Mouse (Mus musculus) stomach, adult 2 months (tissue): ENCODE measurements around the gene 4933414I15Rik. TPM values are rescaled to one million over a fixed set of nuclear protein-coding genes. Genes with fewer than 3 reads are reported as not detected.

Source experiments
- polyA plus RNA-seq: library from polyadenylated mRNA; depleted of rRNA; stranded (reverse); fragments of >200 nt; gene quantifications from 2 replicates; pipeline ENCODE4 v1.2.3, GENCODE M21; 2012; rRNA removed

Gene 4933414I15Rik
- not detected in 2 replicates for polyA plus RNA-seq

DNA sequence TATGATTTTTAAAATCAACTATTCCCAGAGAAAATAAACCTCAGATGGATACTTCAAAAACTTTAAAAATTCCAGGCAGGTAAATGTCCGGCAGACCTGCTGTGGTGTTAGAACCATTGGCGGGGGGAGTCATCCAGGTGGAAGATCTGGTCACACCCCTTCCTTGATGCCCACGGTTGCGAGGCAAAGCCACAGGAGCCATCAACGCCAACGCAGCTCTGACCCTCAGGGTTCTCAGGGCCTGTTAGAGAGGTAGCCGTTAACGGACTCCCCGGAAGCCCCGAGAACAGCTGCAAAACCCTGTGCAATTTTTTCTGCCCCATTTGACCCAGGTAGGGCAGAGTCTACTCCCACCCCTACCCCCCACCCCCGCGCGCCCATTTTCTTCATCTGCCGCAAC, at the start of gene 4933414I15Rik:
4933414I15Rik (minus strand) TSS at position 260 of the 400 bp plus-strand sequence.

DNA sequence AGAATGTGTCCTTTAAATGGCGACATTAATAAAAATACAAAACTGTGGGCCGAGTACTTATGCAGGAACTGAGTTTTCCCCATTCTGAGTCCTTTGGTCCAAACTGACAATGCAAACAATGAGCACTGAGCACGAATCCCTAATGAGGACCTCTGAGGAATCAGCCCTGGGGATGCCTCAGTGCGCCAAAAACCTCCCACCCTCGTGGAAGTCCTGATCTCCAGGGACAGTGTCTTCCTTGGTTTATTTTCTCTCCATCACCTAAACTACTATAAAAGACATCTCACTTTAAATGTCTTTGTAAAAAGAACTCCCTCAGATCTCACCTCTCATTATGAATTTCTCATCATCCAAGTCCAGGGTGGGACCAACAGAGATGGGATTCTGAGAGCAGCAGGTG, 38.1 kb upstream of the 4933414I15Rik start, which contains the start of gene Olfr1377:
Olfr1377 (plus strand) TSS at position 301 of the 400 bp plus-strand sequence.

DNA sequence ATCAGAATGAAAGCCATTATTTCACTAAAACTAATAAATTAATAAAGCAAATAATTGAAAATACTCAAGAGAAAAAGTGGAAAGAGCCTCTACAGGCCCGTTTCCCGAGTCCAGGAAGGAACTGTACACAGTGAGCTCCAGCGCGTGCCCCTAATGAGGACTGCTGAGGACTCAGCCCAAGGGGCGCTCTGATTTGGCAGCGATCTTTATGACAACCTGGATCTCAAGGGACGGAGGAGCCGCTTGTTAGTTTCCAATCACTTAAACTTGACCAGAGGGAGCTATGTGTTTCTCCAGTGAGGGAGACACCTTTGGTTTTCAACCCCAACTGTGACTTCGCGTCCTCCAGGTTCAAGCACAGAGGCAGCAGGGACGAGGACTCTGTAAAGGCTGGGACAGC, 22.7 kb upstream of the 4933414I15Rik start, which contains the start of gene Olfr1378:
Olfr1378 (plus strand) TSS at position 301 of the 400 bp plus-strand sequence.

DNA sequence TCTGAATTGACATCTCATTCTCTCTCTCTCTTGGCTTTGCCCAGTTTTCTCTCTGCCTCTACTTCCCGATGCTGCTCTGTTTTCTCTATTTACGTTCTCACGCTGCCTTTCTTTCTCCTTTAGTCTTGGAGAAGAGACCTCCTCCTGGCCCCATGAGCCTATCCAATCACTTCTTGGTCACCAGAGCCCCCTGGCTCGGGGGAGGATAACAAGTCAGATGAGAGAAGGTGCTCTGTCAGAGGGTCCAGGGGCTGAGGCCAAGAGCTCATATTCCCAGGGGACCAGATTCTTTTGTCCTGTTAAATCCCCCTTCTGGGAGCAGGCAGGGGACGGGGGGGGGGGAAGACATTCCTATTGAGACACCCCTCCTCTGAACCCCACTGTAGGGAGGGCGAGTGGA, 10.1 kb upstream of the 4933414I15Rik start, which contains the start of gene Prop1:
Prop1 (minus strand) TSS at position 101 of the 400 bp plus-strand sequence.

DNA sequence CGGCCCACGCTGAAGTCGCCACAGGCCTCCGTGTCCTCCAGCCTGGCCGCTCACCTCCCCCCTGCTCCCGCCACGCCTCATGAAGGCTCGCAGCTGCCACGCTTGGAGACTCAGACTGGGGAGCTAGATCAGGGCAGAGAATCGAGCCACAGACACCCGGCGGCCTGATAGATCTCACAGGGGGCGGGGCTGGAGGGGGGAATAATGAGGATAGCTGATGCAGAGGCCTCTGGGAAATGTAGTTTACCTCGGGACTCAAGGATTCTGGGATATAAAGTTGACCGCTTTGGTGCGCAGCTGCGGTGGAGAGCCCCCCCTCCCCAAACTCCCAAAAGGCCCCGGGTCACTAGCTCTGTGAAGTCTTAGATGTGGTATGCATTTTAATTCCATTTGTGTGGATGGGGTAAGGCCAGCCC, 12.1 kb downstream of the 4933414I15Rik start, which contains the start of gene Zfp354b:
Zfp354b (minus strand) TSS at position 183 of the 416 bp plus-strand sequence.

DNA sequence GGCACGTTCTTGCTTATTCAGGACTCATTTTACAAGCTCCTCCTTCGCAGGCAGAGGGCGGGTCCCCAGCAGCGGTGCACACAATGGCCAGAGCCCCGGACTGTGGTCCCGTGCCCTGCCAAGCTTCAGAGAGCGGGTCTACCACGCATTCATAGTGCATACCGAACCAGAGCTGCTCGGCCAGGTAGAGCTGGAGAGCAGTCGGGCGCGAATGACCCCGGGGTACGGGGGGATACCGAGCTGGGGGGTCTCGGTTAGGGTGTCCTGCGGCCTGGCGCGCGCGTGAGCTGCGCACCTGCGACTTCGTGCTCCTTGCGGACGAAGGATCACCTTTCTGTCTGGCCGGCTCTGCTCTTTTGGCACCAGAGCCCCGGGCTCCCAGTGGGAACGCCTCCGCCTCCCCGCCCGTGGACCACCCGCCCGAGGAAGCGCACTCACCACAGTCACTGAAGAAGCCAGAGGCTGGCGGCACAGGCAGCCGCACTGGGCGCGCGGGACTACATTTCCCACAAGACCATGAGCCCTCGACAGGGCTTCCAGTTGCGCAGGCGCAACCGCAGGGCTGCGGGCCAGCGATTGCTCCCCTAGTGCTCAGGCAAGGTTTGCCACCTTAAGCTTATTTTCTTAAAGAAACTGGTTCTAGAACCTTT, 27.8 kb downstream of the 4933414I15Rik start, which contains the start of gene Zfp2:
Zfp2 (minus strand) TSS at position 495 of the 650 bp plus-strand sequence.

Other genes starting within 250 kb of the 4933414I15Rik start
- 0.28 and 0.52 TPM in 2 replicates for gene Zfp354c, start 116.0 kb downstream of the 4933414I15Rik start, polyA plus RNA-seq
- gene Zfp879, start 102.2 kb downstream of the 4933414I15Rik start, polyA plus RNA-seq = 0.03 TPM in 1 of 2 replicates, not detected in the other
- gene Grm6, start 93.1 kb downstream of the 4933414I15Rik start, polyA plus RNA-seq = 0.04 TPM in 1 of 2 replicates, not detected in the other
- gene Zfp454, start 56.1 kb downstream of the 4933414I15Rik start, polyA plus RNA-seq = 0.04 TPM in 1 of 2 replicates, not detected in the other
- 0.09 TPM in 2 replicates for gene Zfp2, start 27.6 kb downstream of the 4933414I15Rik start, polyA plus RNA-seq
- not detected in 2 replicates for gene Zfp354b, start 12.1 kb downstream of the 4933414I15Rik start, polyA plus RNA-seq
- gene Prop1, start 10.0 kb upstream of the 4933414I15Rik start, polyA plus RNA-seq = 0.16 TPM in 1 of 2 replicates, not detected in the other
- gene Olfr1378, start 22.8 kb upstream of the 4933414I15Rik start, polyA plus RNA-seq = not detected in 2 replicates
- gene Olfr1377, start 38.2 kb upstream of the 4933414I15Rik start, polyA plus RNA-seq = not detected in 2 replicates
- gene Olfr51, start 59.8 kb upstream of the 4933414I15Rik start, polyA plus RNA-seq = not detected in 2 replicates
- not detected in 2 replicates for gene Olfr54, start 70.5 kb upstream of the 4933414I15Rik start, polyA plus RNA-seq
- not detected in 2 replicates for gene Olfr1375, start 104.3 kb upstream of the 4933414I15Rik start, polyA plus RNA-seq
- 0.05 and 0.56 TPM in 2 replicates for gene Zfp354a, start 115.5 kb upstream of the 4933414I15Rik start, polyA plus RNA-seq